Mouse (Mus musculus) MEL (cell line): ENCODE results near the gene Dxo. TPM values are rescaled to one million over a fixed set of nuclear protein-coding genes. Genes with fewer than 3 reads are reported as not detected.
A peak's percentile ranks its signal among the peaks of the same experiment; 100 is the strongest.

Source experiments
- DNase-seq: peaks from one replicate; pipeline ENCODE4 v3.0.0; 2011; ENCODE audit warnings: low read depth, low spot score
- H3K27ac ChIP-seq: 2 replicates; pipeline ENCODE4 v1.5.1; 2012; ENCODE audit warnings: low read depth, mild to moderate bottlenecking, control low read depth, low read length, moderate library complexity; ENCODE audit not compliant: control insufficient read depth
- H3K27me3 ChIP-seq, 2 experiments: fragments of 150-350 bp in 1 of 2; sonication (generic) in 1 of 2; 2 replicates each; pipeline ENCODE4 v1.6.1; 2012; ENCODE audit warnings: low read length in 2 of 2, mild to moderate bottlenecking in 2 of 2, improper control_type of control experiment in 1 of 2, moderate library complexity in 1 of 2; ENCODE audit not compliant: insufficient read depth in 2 of 2, control insufficient read depth in 1 of 2
- H3K36me3 ChIP-seq, 2 experiments: 2 replicates each; pipeline ENCODE4 v1.6.1; 2012 to 2014; ENCODE audit warnings: low read length in 2 of 2, improper control_type of control experiment in 1 of 2, inconsistent platforms in 1 of 2, mild to moderate bottlenecking in 1 of 2; ENCODE audit not compliant: insufficient read depth in 2 of 2, control insufficient read depth in 1 of 2
- H3K4me1 ChIP-seq, 2 experiments: fragments of 150-350 bp in 1 of 2; sonication (generic) in 1 of 2; 2 replicates each; pipeline ENCODE4 v1.6.1; 2012; ENCODE audit warnings: low read length in 2 of 2, improper control_type of control experiment in 1 of 2, mild to moderate bottlenecking in 1 of 2; ENCODE audit not compliant: insufficient read depth in 2 of 2, control insufficient read depth in 1 of 2
- H3K4me3 ChIP-seq, 2 experiments: fragments of 150-350 bp in 1 of 2; sonication (generic) in 1 of 2; 2 replicates each; pipeline ENCODE4 v1.5.1; 2012; ENCODE audit warnings: low read depth in 2 of 2, low read length in 2 of 2, mild to moderate bottlenecking in 2 of 2, moderate library complexity in 2 of 2, control low read depth in 1 of 2, improper control_type of control experiment in 1 of 2; ENCODE audit not compliant: control insufficient read depth in 1 of 2, insufficient read depth in 1 of 2
- H3K79me2 ChIP-seq: 2 replicates; pipeline ENCODE4 v1.6.1; 2012; ENCODE audit warnings: mild to moderate bottlenecking, low read length, moderate library complexity; ENCODE audit not compliant: control insufficient read depth, poor library complexity, insufficient read depth
- H3K9ac ChIP-seq: 2 replicates; pipeline ENCODE4 v1.6.1; 2012; ENCODE audit warnings: low read depth, mild to moderate bottlenecking, control low read depth, low read length, moderate library complexity; ENCODE audit not compliant: control insufficient read depth, poor library complexity, severe bottlenecking
- H3K9me3 ChIP-seq: fragments of 150-350 bp; sonication (generic); replicated peaks from 2 replicates; pipeline ENCODE4 v1.6.1; 2012; ENCODE audit warnings: mild to moderate bottlenecking, low read length, improper control_type of control experiment, moderate library complexity; ENCODE audit not compliant: insufficient read depth
- GATA1 ChIP-seq: IDR thresholded peaks from 2 replicates; pipeline ENCODE4 v1.6.1; 2011; ENCODE audit warnings: low read depth, low read length, improper control_type of control experiment
- KAT2A ChIP-seq: conservative IDR thresholded peaks from 2 replicates; pipeline ENCODE4 v1.6.1; 2012; ENCODE audit warnings: low read depth, low read length, improper control_type of control experiment, inconsistent platforms
- MAFK ChIP-seq: IDR thresholded peaks from 2 replicates; pipeline ENCODE4 v1.6.1; 2011; ENCODE audit warnings: low read depth, mild to moderate bottlenecking, low read length, improper control_type of control experiment, borderline replicate concordance
- MEF2A ChIP-seq: IDR thresholded peaks from 2 replicates; pipeline ENCODE4 v1.6.1; 2014; ENCODE audit warnings: low read depth, mild to moderate bottlenecking, inconsistent platforms, low read length, improper control_type of control experiment; ENCODE audit not compliant: poor library complexity, insufficient replicate concordance, severe bottlenecking; ENCODE audit errors: extremely low read depth
- MXI1 ChIP-seq: IDR thresholded peaks from 2 replicates; pipeline ENCODE4 v1.6.1; 2011; ENCODE audit warnings: mild to moderate bottlenecking, low read depth, low read length, improper control_type of control experiment
- MYC ChIP-seq: IDR thresholded peaks from 2 replicates; pipeline ENCODE4 v1.6.1; 2011; ENCODE audit warnings: low read depth, mild to moderate bottlenecking, low read length, improper control_type of control experiment, moderate library complexity
- NELFE ChIP-seq: IDR thresholded peaks from 2 replicates; pipeline ENCODE4 v1.6.1; 2011; ENCODE audit warnings: low read depth, low read length, improper control_type of control experiment
- POLR2A ChIP-seq, 2 experiments: IDR thresholded peaks; 2 replicates each; pipeline ENCODE4 v1.6.1; 2011 to 2012; ENCODE audit warnings: low read length in 2 of 2, mild to moderate bottlenecking in 2 of 2, control low read depth in 1 of 2, improper control_type of control experiment in 1 of 2, low read depth in 1 of 2, moderate library complexity in 1 of 2; ENCODE audit not compliant: control insufficient read depth in 1 of 2, insufficient read depth in 1 of 2, poor library complexity in 1 of 2
- POLR2AphosphoS5 ChIP-seq: IDR thresholded peaks from 2 replicates; pipeline ENCODE4 v1.6.1; 2012; ENCODE audit warnings: low read depth, borderline replicate concordance, mild to moderate bottlenecking, inconsistent platforms, low read length, moderate library complexity, mixed read lengths
- SMC3 ChIP-seq: IDR thresholded peaks from 2 replicates; pipeline ENCODE4 v1.6.1; 2011; ENCODE audit warnings: low read depth, low read length, improper control_type of control experiment
- TBP ChIP-seq: IDR thresholded peaks from 2 replicates; pipeline ENCODE4 v1.8.0; 2011; ENCODE audit warnings: low read depth, low read length, improper control_type of control experiment
- USF1 ChIP-seq: IDR thresholded peaks from 2 replicates; pipeline ENCODE4 v1.6.1; 2014; ENCODE audit warnings: low read depth, mild to moderate bottlenecking, inconsistent platforms, low read length, improper control_type of control experiment, moderate library complexity
- USF2 ChIP-seq, 2 experiments: IDR thresholded peaks; 2 replicates each; pipeline ENCODE4 v1.6.1; 2011 to 2012; ENCODE audit warnings: improper control_type of control experiment in 2 of 2, low read length in 2 of 2, borderline replicate concordance in 1 of 2, inconsistent platforms in 1 of 2, low read depth in 1 of 2, mild to moderate bottlenecking in 1 of 2; ENCODE audit not compliant: insufficient read depth in 1 of 2
- ZC3H11A ChIP-seq: IDR thresholded peaks from 2 replicates; pipeline ENCODE4 v1.6.1; 2012; ENCODE audit warnings: low read depth, mild to moderate bottlenecking, inconsistent platforms, low read length, improper control_type of control experiment
- polyA plus RNA-seq, 2 experiments: library from polyadenylated mRNA; stranded (reverse) in 1 of 2; unstranded in 1 of 2; fragments of >175 nt in 1 of 2; fragments of >200 nt in 1 of 2; gene quantifications; 2 replicates each; pipeline versions ENCODE4 v1.2.1 to v1.2.4; 2012; ENCODE audit warnings: low replicate concordance in 2 of 2, low read depth in 1 of 2; ENCODE audit not compliant: insufficient read length in 2 of 2, insufficient read depth in 1 of 2, missing spikeins in 1 of 2
- total RNA-seq: library from RNA; depleted of rRNA; stranded (reverse); fragments of 300-350 nt; gene quantifications from 2 replicates; pipeline ENCODE4 v1.2.3, GENCODE M21; 2012

Gene Dxo
- total and polyA plus RNA-seq, 3 experiments, result 18.0 to 39.7 TPM; not detected in 1

DNA sequence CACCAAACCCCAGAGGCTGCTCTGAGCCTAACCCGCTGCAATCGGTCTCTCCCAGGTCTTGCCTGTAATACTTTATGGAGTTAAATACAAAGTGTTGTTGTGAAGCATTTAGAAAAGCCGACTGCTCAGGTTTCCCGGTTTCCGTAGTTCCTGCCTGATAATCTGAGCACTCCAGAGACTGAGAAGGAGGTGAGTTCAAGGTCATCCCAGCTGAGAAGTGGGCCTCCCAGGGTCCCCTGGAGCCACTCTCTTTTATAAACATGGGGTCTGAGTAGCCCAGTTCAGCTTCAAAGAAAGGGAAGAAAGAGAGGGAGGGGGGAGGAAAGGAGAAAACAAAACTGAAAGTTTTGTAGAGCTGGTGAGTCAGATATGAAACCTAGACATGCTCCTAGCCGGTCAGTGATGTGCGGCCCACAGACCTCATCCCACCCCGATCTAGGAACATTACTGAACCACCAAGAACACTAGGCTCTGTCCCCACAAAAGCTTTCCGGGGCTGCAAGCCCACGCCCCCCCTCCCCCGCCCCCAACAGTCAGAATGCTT is 42.6 kb downstream of the Dxo start, which contains the start of gene Zbtb12:
TSS of gene Zbtb12 (plus strand) at position 148 of the 544 bp plus-strand sequence.
- Histone ChIP-seq H3K9me3 (no peaks in the 10 kb centered on the region), H3K27me3 (no peaks in the 10 kb centered on the region), H3K36me3 (no peaks in the 10 kb centered on the region), H3K79me2 (no peaks in the 10 kb centered on the region), H3K9ac (no peak within 1 kb of the TSS), H3K4me1 (no peaks in the 10 kb centered on the region), H3K27ac (no peak within 1 kb of the TSS), H3K4me3 (peak within 1 kb of the TSS; percentile 17 to 22; a peak in 1 of 4 replicates)
- TF ChIP-seq USF1, result no peak
- no peak for TF ChIP-seq MEF2A
- no peak for TF ChIP-seq ZC3H11A
- no peak for TF ChIP-seq POLR2AphosphoS5
- no peak for TF ChIP-seq USF2 (IDR thresholded peaks at IDR 0.05; ENCODE audit: borderline replicate concordance in 1 of 2, insufficient read depth in 1 of 2, low read depth in 1 of 2, low read length in 2 of 2)
- TF ChIP-seq MYC, result no peak
- TF ChIP-seq MAFK, result no peak
- TF ChIP-seq NELFE, result no peak
- no peak for TF ChIP-seq MXI1
- TF ChIP-seq GATA1, result no peak
- no peak for DNase-seq

DNA sequence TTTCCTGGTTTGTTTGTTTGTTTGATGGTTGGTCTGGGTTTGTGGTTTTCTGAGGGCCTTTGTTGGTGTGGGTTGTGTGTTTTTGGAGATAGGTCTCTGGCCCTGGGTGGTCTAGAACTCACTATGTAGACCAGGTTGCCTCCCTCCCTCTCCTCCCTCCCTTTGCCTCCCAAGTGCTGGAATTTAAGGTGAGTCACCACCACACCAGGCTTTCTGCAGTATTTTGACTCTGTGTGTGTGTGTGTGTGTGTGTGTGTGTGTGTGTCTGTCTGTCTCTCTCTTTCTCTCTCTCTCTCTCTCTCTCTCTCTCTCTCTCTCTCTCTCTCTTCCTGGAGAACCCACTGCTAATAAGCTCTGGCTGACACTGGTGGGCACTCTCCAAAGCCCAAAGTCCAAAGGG is 44.3 kb downstream of the Dxo start:
- Histone ChIP-seq H3K79me2 (no peaks in the 10 kb centered on the region), H3K4me1 (no peaks in the 10 kb centered on the region), H3K4me3 (no peak overlapping the region), H3K9me3 (no peaks in the 10 kb centered on the region), H3K9ac (no peak overlapping the region), H3K27ac (no peak overlapping the region), H3K27me3 (no peaks in the 10 kb centered on the region), H3K36me3 (no peaks in the 10 kb centered on the region)
- no peak for DNase-seq
- TF ChIP-seq MAFK (no peak), POLR2A (IDR thresholded peaks at IDR 0.05; ENCODE audit: control insufficient read depth in 1 of 2, insufficient read depth in 1 of 2, low read depth in 1 of 2, low read length in 2 of 2, poor library complexity in 1 of 2) (no peak), TBP (no peak), SMC3 (no peak), KAT2A (no peak)
